Mouse (Mus musculus) lung, embryonic 15.5 days (tissue): ENCODE data around the gene Frmd8. TPM values are rescaled to one million over a fixed set of nuclear protein-coding genes. Genes with fewer than 3 reads are reported as not detected.

Experiments used
- ATAC-seq: fragments of 200-750 bp; cut with Nextera tagmentation; 2 replicates; pipeline ENCODE4 v1.8.0; 2017; ENCODE audit warnings: moderate number of reproducible peaks, borderline replicate concordance; ENCODE audit not compliant: low FRiP score, low TSS enrichment; ENCODE audit errors: extremely low read depth
- H3K27ac ChIP-seq: fragments of 300-500 bp; sonication (generic); 2 replicates; pipeline ENCODE4 v1.5.1; 2015; ENCODE audit warnings: moderate library complexity, mild to moderate bottlenecking, inconsistent platforms
- H3K27me3 ChIP-seq: fragments of 300-500 bp; sonication (generic); 2 replicates; pipeline ENCODE4 v1.6.1; 2015; ENCODE audit warnings: inconsistent platforms
- H3K36me3 ChIP-seq: fragments of 300-500 bp; sonication (generic); 2 replicates; pipeline ENCODE4 v1.6.1; 2015; ENCODE audit warnings: inconsistent platforms
- H3K4me1 ChIP-seq: fragments of 300-500 bp; sonication (generic); 2 replicates; pipeline ENCODE4 v1.6.1; 2015; ENCODE audit warnings: inconsistent platforms
- H3K4me2 ChIP-seq: fragments of 300-500 bp; sonication (generic); 2 replicates; pipeline ENCODE4 v1.6.1; 2015; ENCODE audit warnings: inconsistent platforms, mild to moderate bottlenecking, moderate library complexity
- H3K4me3 ChIP-seq: fragments of 300-500 bp; sonication (generic); 2 replicates; pipeline ENCODE4 v1.5.1; 2015; ENCODE audit warnings: mild to moderate bottlenecking, inconsistent platforms
- H3K9ac ChIP-seq: fragments of 300-500 bp; sonication (generic); 2 replicates; pipeline ENCODE4 v1.6.1; 2015; ENCODE audit warnings: inconsistent platforms
- H3K9me3 ChIP-seq: fragments of 300-500 bp; sonication (generic); 2 replicates; pipeline ENCODE4 v1.6.1; 2016; ENCODE audit warnings: inconsistent platforms
- WGBS: fragments of 180-500 bp; shearing (Covaris S2); methylation state at CpG from one replicate; pipeline ENCODE4 v1.1.7; 2015; 5-methylcytosine and 5-hydroxymethylcytosine counted together
- polyA plus RNA-seq: library from polyadenylated mRNA; unstranded; fragments of >200 nt; fragmentation: Nextera tagmentation; extraction: Ambion mirVana; gene quantifications from 2 replicates; pipeline ENCODE4 v1.2.1, GENCODE M21; 2015

Gene Frmd8
- polyA plus RNA-seq, 1 experiment from 2014 or later = 53.0 TPM

DNA sequence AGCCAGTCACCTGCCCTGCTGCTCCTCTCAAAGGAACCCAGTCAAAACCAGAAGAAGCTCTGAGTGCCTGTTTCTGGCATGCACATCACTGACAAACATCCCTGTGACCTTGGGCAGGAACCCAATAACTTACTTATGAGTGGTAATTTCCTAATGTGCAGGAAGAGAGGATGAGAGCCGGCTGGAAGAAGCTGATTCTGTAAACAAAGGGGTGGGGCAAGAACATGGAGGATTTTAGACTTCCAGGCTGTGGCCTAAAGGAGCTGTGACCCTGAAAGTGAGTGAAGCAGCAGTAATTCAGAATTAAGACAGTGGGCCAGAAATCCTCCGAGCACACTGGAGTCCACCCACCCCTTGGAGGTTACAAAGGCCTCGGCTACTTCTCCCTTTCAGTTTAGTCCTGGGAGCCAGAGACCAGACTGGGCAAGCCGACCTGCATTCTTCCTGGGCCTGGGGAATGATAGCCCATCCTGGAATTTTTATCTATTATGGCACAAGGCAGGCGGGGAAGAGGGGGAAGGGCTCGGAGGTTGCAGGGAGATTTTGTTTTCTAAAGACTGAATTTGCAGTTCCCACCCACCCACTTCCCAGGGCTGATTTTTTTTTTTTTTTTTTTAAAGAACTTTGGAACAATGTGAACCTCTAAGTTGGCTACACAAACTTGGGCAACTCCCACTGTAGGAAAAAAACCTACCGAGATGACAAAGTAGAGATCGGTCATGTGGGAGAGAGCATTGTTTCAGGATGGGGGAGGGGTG lies 68.8 kb downstream of the Frmd8 start:
- no peak overlapping the region for H3K4me3 ChIP-seq
- no peak for ATAC-seq
- peak overlapping the region; percentile 99 for H3K27ac ChIP-seq
- H3K4me2 ChIP-seq = peak overlapping the region; percentile 44
- H3K36me3 ChIP-seq = no peaks in the 10 kb centered on the region
- WGBS = 5% methylated on average over 8 of the region's 8 CpGs
- 0 out of 2 replicates have a peak overlapping the region, but pooled peaks have one; percentile 18 for H3K9ac ChIP-seq
- H3K27me3 ChIP-seq = no peaks in the 10 kb centered on the region
- no peaks in the 10 kb centered on the region for H3K9me3 ChIP-seq
- peaks cover 71% of the 10 kb centered on the region for H3K4me1 ChIP-seq

DNA sequence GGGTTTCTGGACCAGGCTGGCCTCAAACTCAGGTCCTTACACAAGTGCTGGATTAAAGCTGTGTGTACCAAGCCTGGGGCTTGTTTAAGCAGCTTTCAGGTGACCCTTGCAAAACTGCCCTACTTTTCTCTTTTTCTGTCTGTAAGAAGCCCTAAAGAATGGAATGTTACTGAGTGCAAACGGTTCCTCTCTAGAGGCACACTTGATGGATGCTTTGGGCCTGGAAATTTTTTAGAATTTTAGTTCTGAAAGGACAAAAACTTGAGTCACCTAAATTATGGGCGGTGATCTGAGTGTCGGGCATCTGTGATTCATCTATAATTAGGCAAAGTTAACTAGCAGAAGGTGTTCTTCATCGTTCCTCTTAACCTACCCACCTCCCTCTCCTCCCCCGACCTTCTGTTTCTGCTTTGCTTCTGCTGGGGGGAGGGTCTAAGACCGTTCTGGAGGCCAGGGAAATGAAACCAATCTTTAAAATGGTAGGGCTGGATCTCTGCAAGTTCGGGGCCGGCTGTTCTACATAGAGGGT lies 70.6 kb downstream of the Frmd8 start:
- H3K36me3 ChIP-seq = no peaks in the 10 kb centered on the region
- WGBS = 34% methylated on average over 8 of the region's 8 CpGs
- peak overlapping the region; percentile 99 for H3K27ac ChIP-seq
- H3K4me2 ChIP-seq = peak overlapping the region; percentile 85
- ATAC-seq = no peak
- peak overlapping the region; percentile 49 for H3K9ac ChIP-seq
- peak overlapping the region; percentile 18; the same call in 1 of the 2 replicates for H3K4me3 ChIP-seq
- no peaks in the 10 kb centered on the region for H3K27me3 ChIP-seq
- no peaks in the 10 kb centered on the region for H3K9me3 ChIP-seq
- H3K4me1 ChIP-seq = peaks cover 53% of the 10 kb centered on the region

DNA sequence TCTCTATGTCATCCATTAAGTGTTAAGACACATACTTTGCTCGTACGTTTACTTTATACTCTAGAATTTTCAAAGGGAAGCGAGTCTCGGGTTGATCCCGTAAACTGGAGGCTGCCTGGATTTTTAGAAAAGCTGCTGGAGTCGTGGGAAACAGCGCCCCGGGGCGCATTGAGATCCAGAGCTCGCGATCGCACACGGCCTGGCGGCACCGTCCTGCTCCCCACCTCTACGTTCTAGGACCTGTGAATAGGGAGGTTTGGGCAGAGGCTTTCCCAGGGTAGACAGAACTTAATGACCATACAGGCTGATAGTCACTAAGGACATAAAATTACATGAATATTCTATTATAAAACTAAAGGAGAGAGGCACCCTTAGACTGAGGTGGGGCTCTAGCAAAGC lies 71.2 kb downstream of the Frmd8 start:
- peak overlapping the region; percentile 99 for H3K27ac ChIP-seq
- ATAC-seq = no peak
- H3K9me3 ChIP-seq = no peaks in the 10 kb centered on the region
- peaks cover 49% of the 10 kb centered on the region for H3K4me1 ChIP-seq
- H3K4me2 ChIP-seq = peak overlapping the region; percentile 85
- H3K27me3 ChIP-seq = no peaks in the 10 kb centered on the region
- peak overlapping the region; percentile 18 for H3K4me3 ChIP-seq
- H3K36me3 ChIP-seq = peaks cover 3% of the 10 kb centered on the region
- under 1% methylated on average over 16 of the region's 16 CpGs for WGBS
- peak overlapping the region; percentile 49 for H3K9ac ChIP-seq

DNA sequence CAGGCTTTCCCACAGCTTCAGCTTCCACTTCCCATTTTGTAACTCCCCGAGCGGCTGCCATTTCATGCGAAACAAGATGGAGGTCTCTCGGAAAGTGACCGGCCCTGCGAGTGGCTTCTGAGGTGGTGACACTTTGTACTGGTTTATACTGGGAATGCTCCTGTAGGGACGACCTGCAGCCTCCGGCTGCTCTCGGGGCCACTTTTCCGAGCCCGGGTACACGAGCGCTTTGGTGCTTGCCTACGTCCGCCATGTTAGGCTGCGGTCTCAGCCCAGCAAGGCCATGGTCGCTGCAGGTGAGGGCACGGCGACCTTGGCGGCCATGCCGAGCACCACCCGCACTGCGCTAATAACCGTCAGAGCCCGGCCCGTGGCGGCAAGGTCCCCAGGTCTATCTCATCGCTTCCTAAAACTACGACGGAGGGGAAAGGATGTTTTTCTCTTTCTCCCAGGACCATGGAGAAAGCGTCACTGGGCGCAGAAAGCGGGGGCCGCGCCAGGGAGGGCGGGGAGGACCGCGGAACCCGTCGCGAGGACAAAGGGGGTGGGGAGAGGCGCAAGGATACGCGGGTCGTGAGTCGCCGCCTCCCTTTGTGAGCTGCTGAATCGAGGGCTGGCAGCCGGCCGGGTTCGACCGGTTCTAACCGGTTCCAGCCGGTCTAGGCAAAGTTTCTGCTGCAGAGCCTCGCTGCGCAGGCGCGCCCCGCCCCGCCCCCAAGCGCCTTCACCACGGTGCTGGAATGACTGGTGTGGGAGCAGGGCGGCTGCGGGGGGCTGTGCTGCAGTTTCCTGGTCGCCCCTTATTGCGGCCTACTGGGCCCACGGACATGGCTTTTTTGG lies 71.8 kb downstream of the Frmd8 start:
- peak overlapping the region; percentile 85 for H3K4me2 ChIP-seq
- H3K36me3 ChIP-seq = peaks cover 8% of the 10 kb centered on the region
- peak overlapping the region; percentile 99 for H3K27ac ChIP-seq
- peak overlapping the region; percentile 86 for H3K4me3 ChIP-seq
- WGBS = under 1% methylated on average over 67 of the region's 67 CpGs
- no peaks in the 10 kb centered on the region for H3K9me3 ChIP-seq
- peak overlapping the region; percentile 64 for H3K9ac ChIP-seq
- ATAC-seq = peak; percentile 96
- H3K4me1 ChIP-seq = peaks cover 43% of the 10 kb centered on the region
- no peaks in the 10 kb centered on the region for H3K27me3 ChIP-seq

DNA sequence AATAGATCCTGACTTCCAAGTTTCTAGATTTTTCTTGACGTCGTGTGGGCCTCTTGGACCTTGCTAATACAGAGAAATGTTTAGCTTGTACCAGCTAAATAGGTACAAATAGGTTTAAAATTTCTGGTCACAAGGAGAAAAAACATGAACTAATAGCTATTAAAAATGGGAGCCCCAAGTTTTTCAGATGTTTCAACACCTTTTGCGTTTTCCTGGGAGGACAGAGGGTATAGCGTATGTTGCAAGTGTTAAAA lies 72.4 kb downstream of the Frmd8 start:
- Histone ChIP-seq H3K4me1 (peaks cover 37% of the 10 kb centered on the region), H3K9ac (peak overlapping the region; percentile 64), H3K9me3 (no peaks in the 10 kb centered on the region), H3K27me3 (no peaks in the 10 kb centered on the region), H3K4me2 (peak overlapping the region; percentile 85), H3K36me3 (peaks cover 13% of the 10 kb centered on the region), H3K27ac (peak overlapping the region; percentile 99), H3K4me3 (peak overlapping the region; percentile 86)
- no peak for ATAC-seq
- under 1% methylated on average over 4 of the region's 4 CpGs for WGBS

DNA sequence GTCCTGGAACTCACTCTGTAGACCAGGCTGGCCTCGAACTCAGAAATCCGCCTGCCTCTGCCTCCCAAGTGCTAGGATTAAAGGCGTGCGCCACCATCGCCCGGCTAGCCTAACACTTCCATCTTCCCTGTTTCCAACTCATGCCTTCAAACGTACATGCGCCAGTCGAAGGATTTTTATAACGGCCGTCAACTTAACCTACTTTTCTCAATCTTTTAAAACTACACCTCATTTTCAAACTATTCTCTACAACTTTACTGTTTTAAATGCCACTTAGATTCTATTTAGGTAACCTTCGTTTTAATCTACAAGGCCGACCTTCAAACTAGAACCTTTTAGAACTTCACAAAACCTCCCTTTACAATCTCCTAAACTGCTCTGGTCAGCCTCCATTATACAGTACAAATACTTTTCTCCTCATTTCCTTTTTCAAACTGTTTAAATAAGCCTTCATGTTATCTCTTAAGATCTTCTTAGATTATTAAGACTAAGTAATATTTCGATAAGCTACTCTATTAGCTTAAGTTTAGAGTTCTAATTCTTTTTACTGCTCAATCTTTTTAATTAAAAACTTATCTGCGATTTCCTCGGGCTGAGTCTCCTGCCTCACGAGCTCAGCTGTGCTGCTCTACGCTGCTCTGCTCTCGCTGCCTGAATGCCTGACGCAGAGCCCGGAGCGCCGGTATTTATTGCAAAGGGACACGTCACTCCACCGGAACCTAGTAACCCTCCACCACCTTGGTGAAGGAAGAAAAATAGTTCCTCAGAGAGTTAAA lies 72.9 kb downstream of the Frmd8 start:
- ATAC-seq = 0 out of 2 replicates have a peak, but pooled peaks have one; percentile 36
- under 1% methylated on average over 25 of the region's 25 CpGs for WGBS

DNA sequence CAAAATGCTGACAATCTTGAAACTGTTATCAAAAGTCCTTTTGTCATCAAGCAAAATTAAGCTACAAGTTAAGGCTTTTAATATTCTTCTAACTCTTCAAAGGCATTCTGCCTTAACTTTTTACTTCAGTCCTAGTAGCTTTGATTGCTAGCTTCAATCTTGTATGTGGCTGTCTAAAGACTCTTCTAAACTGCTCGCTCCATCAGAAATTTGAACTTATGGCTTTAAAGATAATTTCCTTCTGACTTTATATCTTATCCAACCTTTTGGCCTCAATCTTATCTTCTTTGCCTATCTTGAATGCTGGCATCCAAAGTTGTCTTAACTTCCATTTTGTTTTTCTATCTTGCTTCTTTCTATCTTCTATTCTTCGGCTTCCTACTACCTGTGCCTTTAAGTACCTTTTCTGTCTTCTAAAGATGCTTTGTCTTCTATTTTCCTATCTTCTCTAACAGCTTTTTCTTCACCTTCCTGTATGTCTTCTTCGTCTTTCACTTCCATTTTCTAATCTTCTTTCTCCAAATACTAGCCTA lies 73.6 kb downstream of the Frmd8 start:
- WGBS = 0% methylated on average over 3 of the region's 3 CpGs
- Histone ChIP-seq H3K9me3 (no peaks in the 10 kb centered on the region), H3K36me3 (peaks cover 25% of the 10 kb centered on the region), H3K27ac (peak overlapping the region; percentile 99), H3K4me3 (peak overlapping the region; percentile 86), H3K27me3 (no peaks in the 10 kb centered on the region), H3K4me2 (peak overlapping the region; percentile 67), H3K9ac (peak overlapping the region; percentile 99), H3K4me1 (peaks cover 34% of the 10 kb centered on the region)
- no peak for ATAC-seq

More for the DNA sequence above, 72.9 kb downstream of the Frmd8 start:
- Histone ChIP-seq H3K4me3 (peak overlapping the region; percentile 86), H3K9me3 (no peaks in the 10 kb centered on the region), H3K27me3 (no peaks in the 10 kb centered on the region), H3K27ac (peak overlapping the region; percentile 99), H3K36me3 (peaks cover 18% of the 10 kb centered on the region), H3K4me2 (peak overlapping the region; percentile 85), H3K9ac (peak overlapping the region; percentile 99), H3K4me1 (peaks cover 33% of the 10 kb centered on the region)

DNA sequence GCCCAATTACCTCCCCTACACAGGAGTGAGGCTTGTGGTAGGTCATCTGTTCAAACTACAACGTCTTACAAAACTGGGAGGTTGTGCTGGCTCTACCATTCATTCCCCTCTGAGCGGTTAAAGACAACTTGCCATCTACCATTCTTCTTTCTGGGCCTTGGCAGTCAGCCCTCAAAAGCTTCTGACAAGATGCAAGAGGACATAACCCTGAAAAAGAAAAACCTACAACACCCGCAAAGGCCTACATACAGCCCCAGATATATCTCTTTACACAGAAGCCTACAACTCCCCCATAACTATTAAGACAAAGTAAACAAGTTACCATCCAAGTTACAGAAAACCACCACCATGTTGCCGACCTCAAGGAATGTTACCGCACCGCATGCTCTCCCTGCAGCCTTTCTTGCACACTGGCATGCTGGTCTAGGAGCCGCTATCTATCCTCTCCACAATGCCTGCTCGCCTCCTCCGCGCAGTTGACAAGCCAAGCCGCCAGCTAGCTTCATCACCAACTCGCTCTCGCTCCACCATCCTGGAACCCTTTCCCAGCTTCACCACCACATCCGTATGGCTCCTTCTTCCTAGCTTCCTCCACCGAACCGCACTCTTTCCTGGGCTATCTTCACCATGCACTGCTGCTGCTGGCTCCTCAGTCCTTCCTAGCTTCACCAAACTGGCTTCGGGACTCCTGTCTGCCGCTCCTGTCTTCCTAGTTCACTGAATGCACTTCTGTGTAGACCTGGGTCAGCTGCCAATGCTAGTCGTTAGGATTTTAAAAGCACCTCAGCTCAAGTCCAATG lies 74.2 kb downstream of the Frmd8 start:
- Histone ChIP-seq H3K4me2 (peak overlapping the region; percentile 67), H3K4me3 (peak overlapping the region; percentile 86), H3K27ac (peak overlapping the region; percentile 99), H3K36me3 (peaks cover 32% of the 10 kb centered on the region), H3K4me1 (peaks cover 32% of the 10 kb centered on the region), H3K9me3 (no peaks in the 10 kb centered on the region), H3K27me3 (no peaks in the 10 kb centered on the region), H3K9ac (peak overlapping the region; percentile 99)
- 0% methylated on average over 19 of the region's 19 CpGs for WGBS
- no peak for ATAC-seq

DNA sequence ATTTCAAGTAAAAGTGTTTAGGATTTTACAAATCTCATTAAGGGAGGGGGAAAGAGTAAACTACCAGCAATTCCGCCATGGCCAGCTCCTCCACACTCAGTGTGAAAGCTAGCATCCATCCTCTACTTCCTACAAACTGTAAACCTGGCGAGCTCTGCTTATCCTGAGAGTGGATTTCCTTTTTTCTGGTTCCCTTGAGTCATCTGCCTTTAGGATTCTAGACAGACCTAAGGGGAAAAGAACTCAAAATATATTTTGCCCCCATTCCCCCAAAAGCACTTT lies 74.8 kb downstream of the Frmd8 start:
- no peak for ATAC-seq
- H3K27ac ChIP-seq = peak overlapping the region; percentile 99
- H3K4me1 ChIP-seq = peaks cover 34% of the 10 kb centered on the region
- H3K9ac ChIP-seq = peak overlapping the region; percentile 99
- peak overlapping the region; percentile 86 for H3K4me3 ChIP-seq
- no peaks in the 10 kb centered on the region for H3K27me3 ChIP-seq
- H3K9me3 ChIP-seq = no peaks in the 10 kb centered on the region
- H3K4me2 ChIP-seq = peak overlapping the region; percentile 67
- 0% methylated on average over 2 of the region's 2 CpGs for WGBS
- H3K36me3 ChIP-seq = peaks cover 37% of the 10 kb centered on the region
